Mouse (Mus musculus) heart, postnatal 36 days (tissue): ENCODE measurements around the gene Inpp5f. TPM values are rescaled to one million over a fixed set of nuclear protein-coding genes. Genes with fewer than 3 reads are reported as not detected.
A peak's percentile ranks its signal among the peaks of the same experiment; 100 is the strongest.
"Not testable (repeated sequence)": the region's sequence is repeated elsewhere in the genome, so short reads cannot be mapped to it uniquely, and the experiment has no call there.

Experiments used
- DNase-seq, 2 experiments: peaks; one replicate each; pipeline ENCODE4 v3.0.0; 2021 to 2022
- intact Hi-C: fragments of 180-260 bp; cut with DNase I; formaldehyde crosslinking; loops from one replicate; pipeline ENCODE4 v1.15.1; 2025
- total RNA-seq, 2 experiments: library from RNA; stranded (reverse); gene quantifications; 2 replicates each; pipeline ENCODE4 v1.2.3; 2021

The Inpp5f gene
- total RNA-seq, 2 experiments from 2014 or later: 5.0 to 7.0 TPM

DNA sequence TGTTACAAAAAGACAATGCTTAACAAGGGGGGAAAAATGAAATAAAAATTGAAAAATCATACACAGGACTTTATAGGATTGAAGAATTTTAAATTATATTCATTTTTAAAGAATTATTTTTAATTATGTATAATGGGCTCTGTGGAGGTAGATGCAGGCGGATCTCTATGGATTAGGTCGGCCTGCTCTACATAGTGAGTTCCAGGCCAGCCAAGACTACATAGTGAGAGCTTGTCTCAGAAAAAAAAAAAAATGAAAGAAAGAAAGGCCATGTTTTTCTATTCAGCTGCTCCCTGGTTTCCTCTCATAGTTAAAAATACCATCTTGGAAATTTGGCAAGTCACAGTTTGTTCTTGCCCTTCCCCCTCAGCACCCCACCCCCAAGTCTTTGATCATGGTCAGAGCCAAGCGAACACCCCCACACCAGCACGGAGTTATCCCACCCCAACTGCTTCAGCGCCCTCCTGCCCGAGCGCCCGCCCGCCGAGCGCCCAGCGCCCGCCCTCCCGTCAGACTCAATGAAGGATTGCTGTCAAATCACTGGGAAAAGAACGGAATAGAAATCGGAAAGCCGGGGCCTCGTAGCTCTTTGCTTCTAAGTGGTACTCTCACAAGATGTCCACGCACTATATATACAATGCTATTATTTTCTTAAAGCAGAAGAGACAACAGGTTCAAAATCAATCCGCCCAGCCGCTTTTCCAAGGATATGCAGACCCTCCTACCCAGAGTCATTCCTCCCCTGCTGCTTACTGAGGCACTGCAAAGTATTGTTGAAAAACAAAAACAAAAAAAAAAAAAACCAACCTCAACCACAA, 18.8 kb upstream of the Inpp5f start:
- intact Hi-C loops: no loop called here
- DNase-seq: peak; percentile 51 to 56

DNA sequence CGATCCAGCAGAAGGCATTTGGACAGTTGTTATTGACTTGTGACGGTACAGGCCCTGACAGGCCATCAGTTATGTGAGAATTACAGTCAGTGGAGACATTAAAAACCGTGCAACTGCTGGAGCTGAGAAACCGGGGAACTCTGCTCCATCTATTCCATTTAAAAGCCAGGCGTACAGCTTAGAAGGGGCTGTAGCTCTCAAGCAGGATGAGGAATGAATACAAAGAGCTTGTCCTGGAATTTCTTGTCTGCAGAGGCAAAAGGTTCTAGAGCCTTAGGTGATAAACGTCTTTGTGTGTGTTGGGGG, 18.2 kb upstream of the Inpp5f start:
- intact Hi-C loops: no loop called here
- no peak for DNase-seq

DNA sequence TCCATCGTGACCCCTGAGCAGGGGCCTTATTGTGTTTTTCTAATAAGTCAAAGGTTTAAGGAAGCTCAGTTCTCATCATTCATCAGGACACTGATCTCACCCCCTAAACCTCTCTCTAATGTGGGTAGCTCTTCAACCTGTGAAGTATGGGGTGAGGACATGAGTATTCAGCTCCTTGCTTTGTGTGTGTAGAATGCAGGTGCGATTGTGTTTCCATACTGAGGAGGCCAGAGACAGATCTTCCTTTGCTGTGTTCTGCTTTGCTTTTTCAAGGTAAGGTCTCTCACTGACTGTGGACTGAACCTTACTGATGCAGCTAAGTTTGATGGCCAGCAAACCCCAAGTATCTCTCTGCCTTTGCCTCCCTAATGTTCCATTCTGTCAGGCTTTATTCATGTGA, 14.9 kb upstream of the Inpp5f start:
- DNase-seq: no peak
- intact Hi-C loops: no loop called here

DNA sequence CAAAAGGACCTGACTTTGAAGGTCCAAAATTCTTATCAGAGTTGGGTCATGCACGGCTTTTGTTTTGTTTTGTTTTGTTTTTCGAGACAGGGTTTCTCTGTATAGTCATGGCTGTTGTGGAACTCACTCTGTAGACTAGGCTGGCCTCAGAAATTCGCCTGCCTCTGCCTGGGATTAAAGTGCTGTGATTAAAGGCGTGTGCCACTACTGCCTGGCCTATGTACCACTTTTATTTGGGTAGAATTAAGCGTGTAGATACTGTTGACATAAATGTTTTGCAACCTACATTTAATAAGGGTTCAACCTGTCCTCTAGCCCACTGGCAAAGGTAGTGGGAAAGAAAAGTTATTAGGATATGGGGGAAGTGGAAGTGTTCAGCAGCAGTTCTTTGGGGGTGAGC, 12.1 kb upstream of the Inpp5f start:
- intact Hi-C loops: no loop called here
- no peak for DNase-seq

DNA sequence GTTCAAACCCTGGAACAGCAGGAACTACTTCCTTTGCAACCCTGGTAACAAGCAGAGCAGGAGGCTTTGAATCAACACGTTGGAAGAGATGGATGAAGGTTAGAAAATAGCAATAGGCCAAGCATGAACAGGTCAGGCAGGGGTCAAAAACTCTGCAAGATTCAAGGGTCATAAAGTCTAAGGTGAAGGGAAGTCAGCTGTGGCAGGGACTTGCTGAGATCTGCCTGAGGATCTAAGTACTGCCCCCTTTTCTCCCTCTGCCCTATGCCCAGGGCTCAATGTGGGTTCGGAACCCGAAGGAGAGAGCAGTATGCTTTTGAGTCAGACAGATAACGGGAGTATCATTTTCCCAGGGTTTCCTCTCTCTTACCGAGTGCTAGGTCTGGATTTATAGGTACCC, 9.3 kb upstream of the Inpp5f start:
- intact Hi-C loops: no loop called here
- DNase-seq: no peak

DNA sequence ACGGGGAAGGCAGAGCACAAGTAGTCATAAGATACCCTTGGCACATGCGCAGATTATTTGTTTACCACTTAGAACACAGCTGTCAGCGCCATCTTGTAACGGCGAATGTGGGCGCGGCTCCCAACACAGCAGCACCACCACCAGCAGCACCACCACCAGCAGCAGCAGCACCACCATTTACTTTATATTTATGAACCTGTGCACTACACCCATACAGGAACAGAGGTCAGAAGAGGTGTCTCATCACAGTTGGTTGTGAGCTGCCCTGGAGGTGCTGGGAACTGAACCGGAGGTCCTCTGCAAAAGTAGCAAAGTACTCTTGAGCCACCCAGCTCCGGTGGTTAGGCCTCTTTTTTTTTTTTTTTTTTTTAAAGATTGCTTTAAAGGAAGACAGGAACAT, 1.2 kb upstream of the Inpp5f start:
- intact Hi-C loops: loop anchor here (5.0 kb wide), 3 partner anchors 77 to 148 kb away; partner anchors contain the start of genes Bag3 and Tial1
- DNase-seq: not testable (repeated sequence)

DNA sequence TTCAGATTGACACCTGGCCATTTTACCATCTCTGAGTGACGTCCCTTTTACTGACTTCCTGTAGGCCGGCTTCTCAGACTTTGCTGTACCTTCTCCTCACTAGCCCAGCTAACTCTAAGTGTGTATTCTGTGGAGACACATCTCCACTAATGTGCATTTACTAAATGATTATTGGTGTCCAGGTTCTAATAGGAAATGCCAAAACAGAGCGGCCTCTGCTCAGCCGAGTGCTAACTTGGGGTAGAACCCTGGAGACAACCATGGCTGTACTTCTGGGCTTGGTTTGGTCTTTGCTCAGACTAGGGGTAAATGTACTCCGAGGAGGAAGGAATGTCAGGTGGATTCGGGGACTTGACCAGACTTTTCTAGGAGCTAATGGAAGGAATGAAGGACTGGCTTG, 638 bp upstream of the Inpp5f start:
- no peak for DNase-seq
- intact Hi-C loops: loop anchor here (5.0 kb wide), 3 partner anchors 77 to 148 kb away; partner anchors contain the start of genes Bag3 and Tial1

DNA sequence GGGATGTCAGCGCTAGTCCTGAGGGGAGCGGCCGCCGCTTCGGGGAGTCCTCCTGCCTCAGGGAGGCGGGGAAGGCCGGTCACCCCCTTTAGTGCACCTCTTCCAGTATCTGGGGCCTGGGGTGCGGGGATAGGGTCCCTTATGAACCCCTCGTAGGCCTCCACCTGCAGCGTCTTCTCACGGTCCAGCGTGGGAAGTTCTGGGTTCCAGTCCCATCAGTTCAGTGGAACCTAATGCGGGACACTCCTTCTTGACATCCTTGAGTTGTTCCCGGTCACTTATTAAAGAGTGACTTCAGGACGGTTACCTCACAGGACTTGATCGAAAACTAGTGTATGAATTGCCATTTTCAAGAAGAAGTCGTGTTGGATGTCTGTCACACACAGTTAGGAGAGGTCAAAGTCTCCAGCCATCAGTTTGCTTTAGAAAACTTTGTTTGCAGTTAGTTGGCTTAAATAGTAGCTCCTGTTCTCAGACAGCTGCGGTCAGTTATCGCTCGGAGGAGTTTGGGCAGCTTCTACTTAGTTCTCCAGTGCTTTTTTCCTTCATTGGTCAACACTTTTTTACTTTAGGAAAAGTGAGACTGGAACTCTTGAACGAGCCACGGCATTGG, 777 bp downstream of the Inpp5f start:
- peak in 1 of 2 experiments; percentile 23 for DNase-seq
- intact Hi-C loops: loop anchor here (5.0 kb wide), 3 partner anchors 75 to 150 kb away; partner anchors contain the start of genes Bag3 and Tial1

DNA sequence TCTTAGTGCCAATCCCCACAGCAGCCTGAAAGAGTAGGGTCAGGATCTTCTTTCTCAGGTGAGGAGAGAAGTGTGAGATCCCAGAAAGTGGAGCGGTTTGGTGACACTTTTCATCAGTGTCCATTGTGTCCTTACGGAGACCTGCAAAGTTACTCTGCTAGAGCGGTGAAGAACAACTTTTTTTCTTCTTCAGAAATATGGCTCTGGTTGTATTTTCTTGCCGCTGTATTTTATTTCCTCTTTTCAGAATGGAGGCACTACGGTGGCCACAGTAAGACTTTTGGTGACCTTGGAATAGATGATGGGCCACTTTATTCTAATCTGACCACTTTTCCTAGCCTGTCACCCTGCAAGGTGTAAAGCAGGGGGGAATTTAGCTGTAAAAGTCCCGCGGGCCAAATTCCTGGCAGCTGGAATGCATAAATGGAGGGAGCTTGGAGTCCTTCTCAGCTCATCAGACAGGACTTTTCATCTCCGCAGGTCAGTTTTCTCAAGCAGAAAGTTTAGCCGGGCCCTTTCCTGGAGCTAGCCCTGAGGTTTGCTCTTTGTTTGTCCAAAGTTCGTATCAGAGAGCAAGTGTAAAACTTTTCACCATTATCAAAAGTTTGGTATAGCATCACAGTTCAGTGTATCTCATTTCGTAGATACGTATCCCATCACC, 1.5 kb downstream of the Inpp5f start:
- intact Hi-C loops: loop anchor here (5.0 kb wide), 3 partner anchors 75 to 150 kb away; partner anchors contain the start of genes Bag3 and Tial1
- no peak for DNase-seq

DNA sequence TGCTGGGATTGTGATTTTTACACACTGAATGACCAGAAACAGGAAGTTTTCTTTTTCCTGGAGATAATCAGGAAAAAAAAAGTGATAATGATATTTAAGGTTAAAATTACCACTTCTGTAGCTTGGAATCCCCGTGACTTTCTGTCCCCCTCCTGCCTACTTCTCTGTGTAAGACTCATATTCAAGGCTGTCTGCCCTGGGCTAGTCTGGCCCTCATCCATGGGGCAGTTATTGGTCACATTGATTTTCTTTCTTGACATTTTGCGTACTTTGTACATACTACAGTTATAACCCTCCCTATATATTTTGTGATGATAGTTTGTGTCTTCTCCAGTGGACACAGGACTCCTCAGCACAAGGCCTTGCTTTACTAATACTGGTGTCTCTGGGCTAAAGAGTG, 2.5 kb downstream of the Inpp5f start:
- intact Hi-C loops: loop anchor here (5.0 kb wide), 3 partner anchors 74 to 151 kb away; partner anchors contain the start of genes Bag3 and Tial1

DNA sequence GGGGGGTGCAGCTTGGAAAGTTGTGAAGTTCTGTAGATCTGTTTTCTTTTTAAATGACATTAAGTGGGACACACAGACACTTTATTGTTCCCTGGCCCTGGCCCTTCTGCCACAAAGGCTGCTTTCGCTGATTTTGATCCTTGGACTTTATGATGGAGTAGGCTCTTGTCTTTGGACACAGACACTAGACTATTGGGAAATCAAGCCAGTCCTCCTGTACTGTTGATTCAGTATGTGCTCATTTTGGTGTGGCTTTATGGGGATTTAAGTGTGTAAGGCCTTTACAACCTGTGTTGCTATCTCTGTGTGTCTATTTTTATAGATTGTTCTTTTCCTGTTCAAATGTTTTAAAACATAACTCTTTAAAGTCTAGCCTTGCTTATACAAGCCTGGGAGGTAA, 6.5 kb downstream of the Inpp5f start:
- DNase-seq: no peak
- intact Hi-C loops: no loop called here

More for the DNA sequence above, 2.5 kb downstream of the Inpp5f start:
- DNase-seq: no peak

DNA sequence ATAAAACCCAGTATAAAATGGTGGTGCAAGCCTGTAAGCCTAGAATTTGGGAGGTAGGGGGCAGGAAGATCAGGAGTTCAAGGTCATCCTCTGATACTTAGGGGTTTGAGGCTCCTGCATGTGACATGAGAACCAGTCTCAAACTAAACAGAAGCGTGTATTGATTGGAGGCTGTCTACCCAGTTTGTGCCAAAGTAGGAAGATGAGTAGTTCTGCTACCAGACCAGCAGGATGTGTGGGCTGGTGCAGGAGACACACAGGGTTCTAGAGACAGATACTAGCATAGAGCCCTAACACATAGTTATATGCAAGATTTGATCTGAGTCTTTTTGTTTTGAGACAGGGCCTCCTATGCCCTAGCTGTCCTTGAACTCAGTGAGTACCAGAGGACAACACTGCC, 9.1 kb downstream of the Inpp5f start:
- DNase-seq: no peak

DNA sequence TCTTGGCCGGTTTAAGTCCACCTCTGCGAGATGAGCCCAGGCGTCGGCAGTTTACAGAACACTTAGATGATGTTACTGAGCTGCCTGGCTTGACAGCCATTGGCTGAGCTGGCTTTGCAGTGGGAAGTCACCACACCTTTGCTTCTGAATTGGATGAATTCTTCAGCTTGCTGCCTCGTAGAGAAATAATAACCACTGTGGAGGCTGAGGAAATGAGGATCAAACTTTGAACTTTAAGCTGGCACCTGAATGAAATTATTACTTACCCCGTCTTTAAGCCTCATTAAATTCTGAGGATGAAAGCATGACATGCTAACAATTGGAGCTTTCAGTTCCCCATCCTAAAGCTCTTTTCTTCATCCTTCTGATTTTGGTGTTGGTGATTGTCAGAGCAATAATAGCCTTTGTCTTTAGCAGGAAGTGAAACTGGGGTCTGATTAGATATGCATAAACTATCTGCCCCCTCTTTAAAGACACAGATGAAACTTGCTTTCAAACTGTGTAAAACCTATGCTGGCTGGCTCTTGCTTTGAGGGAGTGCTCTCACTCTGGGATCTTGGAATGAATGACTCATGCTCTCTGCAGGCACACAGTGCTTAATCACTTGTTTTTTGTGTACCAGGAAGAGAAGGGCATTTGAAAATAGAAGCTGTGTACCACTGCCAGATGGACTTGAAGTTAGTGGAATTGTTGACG, 11.3 kb downstream of the Inpp5f start:
- intact Hi-C loops: no loop called here

More for the DNA sequence above, 9.1 kb downstream of the Inpp5f start:
- intact Hi-C loops: no loop called here

DNA sequence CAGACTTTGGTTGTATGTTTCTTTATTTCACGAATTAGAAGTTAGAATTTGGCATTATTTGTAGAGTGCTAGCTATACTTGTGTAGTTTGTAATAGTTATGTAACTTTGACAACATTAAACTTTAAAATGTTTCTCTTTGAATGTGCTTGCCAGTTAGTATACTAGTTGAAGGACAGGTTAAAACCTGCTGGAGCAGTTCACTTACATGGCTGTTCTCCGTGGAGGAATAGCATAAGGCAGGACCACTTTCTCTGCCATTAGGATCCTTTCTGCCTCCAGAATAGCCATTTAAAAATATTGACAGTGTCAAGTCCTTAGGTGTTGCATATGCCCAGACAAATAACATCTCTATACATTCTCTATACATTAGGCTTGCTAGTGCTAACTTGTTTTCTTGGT, 11.9 kb downstream of the Inpp5f start:
- intact Hi-C loops: no loop called here
- DNase-seq: no peak

More for the DNA sequence above, 11.3 kb downstream of the Inpp5f start:
- peak in 1 of 2 experiments; percentile 43 for DNase-seq

DNA sequence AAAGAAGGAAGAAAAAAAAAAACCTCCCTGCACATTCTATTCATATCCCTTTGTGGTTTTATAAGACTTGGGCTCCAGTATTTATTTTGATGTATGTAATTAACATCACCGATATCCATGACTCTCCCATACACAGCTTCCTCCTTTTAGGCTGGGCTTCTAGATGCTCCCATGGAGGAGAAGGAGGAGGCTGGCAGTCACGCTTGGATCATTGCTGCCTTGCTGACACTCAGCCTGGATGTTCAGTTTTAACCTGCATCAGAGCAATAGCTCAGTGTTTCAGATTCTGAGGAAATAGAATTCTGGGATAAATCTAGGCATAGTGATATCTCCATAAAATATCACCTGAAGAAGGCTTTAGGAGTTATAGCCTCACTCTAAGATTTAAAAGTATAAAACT, 14.3 kb downstream of the Inpp5f start:
- DNase-seq: no peak
- intact Hi-C loops: no loop called here

DNA sequence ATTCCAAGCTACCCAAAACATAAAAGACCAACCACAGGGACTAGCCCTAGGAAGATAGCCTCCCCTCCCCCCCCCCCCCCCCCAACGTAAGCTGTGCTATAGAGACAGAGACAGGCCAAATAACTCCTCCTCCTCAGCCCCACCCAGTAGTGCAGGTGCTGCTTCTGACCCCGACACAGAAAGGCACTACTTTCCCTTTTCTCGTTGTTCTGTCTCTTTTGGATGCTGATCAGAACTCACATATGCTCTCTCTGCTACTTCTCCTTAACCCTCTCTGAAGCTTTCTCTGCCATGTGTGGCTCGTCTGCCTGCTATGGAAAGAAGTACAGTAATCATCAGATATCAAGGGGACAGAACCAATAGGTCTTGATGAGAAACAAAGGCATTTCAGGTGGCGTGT, 15.5 kb downstream of the Inpp5f start:
- no peak for DNase-seq
- intact Hi-C loops: no loop called here

DNA sequence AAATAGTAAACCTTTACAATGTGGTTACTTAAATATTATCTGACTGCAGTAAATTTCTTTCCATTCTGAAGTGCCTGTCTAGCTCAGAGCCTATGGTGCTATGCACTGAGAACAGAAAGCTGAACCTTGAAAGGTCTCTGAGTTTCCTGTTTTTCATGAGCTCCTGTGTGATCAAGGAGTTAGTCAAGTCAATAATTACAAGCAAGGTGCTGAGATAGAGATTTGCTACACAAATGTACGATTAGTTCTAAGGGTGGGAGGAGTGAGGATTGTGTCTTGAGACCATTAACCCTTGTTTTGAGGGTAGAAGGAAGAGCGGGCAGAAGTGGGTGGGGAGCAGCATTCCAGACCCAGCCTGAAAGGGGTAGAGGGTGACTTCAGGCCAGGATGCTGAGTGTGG, 16.1 kb downstream of the Inpp5f start:
- intact Hi-C loops: no loop called here

DNA sequence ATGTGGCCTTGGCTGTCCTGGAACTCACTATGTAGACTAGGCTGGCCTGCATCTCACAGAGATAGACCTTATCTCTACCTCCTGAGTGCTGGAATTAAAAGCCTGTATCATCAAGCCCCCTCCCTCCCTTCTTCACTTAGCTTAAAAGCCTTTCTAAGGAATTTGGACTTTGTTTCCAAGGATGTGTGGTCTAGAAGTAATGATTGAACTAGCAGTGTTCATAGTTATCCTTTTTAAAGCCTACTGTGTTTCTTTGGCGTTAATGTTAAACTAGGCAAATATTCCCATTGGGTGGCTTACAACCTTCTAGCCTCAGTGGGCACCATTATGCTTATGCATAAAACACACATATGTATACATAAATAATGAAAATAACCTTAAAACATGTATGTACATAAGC, 16.6 kb downstream of the Inpp5f start:
- no peak for DNase-seq
- intact Hi-C loops: no loop called here

More for the DNA sequence above, 16.1 kb downstream of the Inpp5f start:
- DNase-seq: no peak

DNA sequence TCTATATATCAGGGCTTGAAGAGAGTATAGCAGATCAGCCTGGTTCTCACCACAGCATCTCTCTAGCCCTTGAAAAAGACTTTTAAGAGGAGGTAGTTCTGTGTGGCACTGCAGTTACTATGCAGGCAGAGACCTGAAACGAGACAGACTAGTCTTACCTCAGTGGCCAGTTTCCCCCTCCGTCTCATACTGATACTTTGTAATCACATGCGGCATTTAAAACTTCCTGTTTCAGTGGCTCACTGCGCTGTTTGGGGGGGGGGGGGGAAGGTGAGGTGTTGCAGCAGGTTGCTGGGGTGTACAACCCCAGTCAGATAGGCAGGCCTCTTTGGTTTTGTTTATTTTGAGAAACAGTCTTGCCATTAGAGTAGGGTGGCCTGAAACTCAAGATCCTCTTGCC, 22.0 kb downstream of the Inpp5f start:
- no peak for DNase-seq
- intact Hi-C loops: no loop called here

DNA sequence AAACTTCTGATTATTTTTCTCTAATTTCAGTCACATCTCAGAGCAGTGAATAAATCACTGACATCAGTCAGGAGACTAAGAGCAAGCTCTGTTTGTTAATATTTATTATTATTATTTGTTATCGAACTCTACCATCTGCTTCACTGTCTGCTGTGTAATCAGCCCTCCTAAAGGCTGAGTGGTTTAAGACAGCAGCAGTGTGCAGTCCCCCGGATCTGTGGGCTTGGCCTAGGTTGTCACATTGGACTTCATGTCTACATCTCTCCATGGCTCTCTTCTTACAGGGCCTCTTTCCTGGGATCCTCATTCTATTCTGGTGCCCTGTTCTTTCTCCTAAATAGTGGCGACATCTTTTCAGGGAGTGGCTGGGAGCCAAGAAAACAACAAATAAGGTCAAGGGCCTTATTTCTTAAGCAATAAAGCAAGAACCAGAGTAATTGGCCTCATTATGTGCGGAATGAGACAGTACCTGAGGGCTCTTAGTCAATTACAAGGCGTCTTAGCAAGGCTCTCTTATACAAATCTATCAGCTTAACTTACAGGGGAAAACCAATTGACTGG, 28.9 kb downstream of the Inpp5f start:
- intact Hi-C loops: no loop called here
- DNase-seq: no peak

DNA sequence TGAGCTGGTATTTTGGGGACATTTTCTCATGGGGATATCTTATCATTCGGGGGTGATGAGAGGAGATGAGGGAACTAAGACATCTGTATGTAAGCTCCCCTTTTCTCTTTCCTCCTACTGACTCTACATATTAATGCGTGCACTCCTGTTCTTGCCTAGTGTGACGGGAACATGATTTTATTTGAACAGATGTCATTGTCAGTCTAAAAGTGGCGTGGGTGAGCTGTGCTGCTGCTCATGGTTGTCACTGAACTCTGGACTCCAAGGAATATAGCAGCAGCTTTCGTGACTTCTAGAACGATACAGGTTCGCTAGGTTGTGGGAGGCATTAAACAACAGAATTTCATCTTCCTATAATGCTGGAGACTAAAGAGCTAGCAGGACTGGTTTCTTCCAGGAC, 30.4 kb downstream of the Inpp5f start:
- no peak for DNase-seq
- intact Hi-C loops: no loop called here
